Mouse (Mus musculus): ENCODE measurements around the gene Armh4. TPM values are rescaled to one million over a fixed set of nuclear protein-coding genes. Genes with fewer than 3 reads are reported as not detected.
"Not testable (repeated sequence)": the region's sequence is repeated elsewhere in the genome, so short reads cannot be mapped to it uniquely, and the experiment has no call there.

The Armh4 gene
- total RNA-seq (2021), result 10 to 100 TPM; 24.2 to 25.0 TPM
- long read RNA-seq, experiment 1, full-length matches to known transcripts, result 31 of 39 reads
- long read RNA-seq, experiment 1, partial matches to known transcripts, result 1 of 39 reads
- long read RNA-seq, experiment 1, other reads (novel, unspliced or antisense), result 7 of 39 reads
- long read RNA-seq, experiment 2, full-length matches to known transcripts, result 21 of 26 reads
- long read RNA-seq, experiment 2, partial matches to known transcripts, result 1 of 26 reads
- long read RNA-seq, experiment 2, other reads (novel, unspliced or antisense), result 4 of 26 reads

- intact Hi-C loops (cut with DNase I), result no loop called here
These were observed at the start of gene Armh4 for GRCm38 (mm10) chr14:49782715-49783531. Armh4 (minus strand) TSS chr14:49783383.

GRCm38 (mm10) chr14:49829192-49830171, 46.3 kb upstream of the Armh4 start:
- DNase-seq (ENCODE audit: low spot score in 2 of 2), result peak in 1 of 2 experiments; percentile 9
- intact Hi-C loops (cut with DNase I), result no loop called here

More at GRCm38 (mm10) chr14:49782715-49783531, at the start of gene Armh4:
- DNase-seq (ENCODE audit: low spot score in 2 of 2), result peak; percentile 84 to 91

GRCm38 (mm10) chr14:49819721-49820440, 36.7 kb upstream of the Armh4 start:
- intact Hi-C loops (cut with DNase I); DNase-seq (ENCODE audit: low spot score in 2 of 2): not testable (repeated sequence)

- DNase-seq (ENCODE audit: low spot score in 2 of 2); intact Hi-C loops (cut with DNase I): not testable (repeated sequence)
These were observed 35.6 kb upstream of the Armh4 start for GRCm38 (mm10) chr14:49818713-49819208.

- DNase-seq (ENCODE audit: low spot score in 2 of 2); intact Hi-C loops (cut with DNase I): not testable (repeated sequence)
These were observed 29.8 kb upstream of the Armh4 start for GRCm38 (mm10) chr14:49812966-49813365.

- intact Hi-C loops (cut with DNase I); DNase-seq (ENCODE audit: low spot score in 2 of 2): not testable (repeated sequence)
These were observed 21.9 kb upstream of the Armh4 start for GRCm38 (mm10) chr14:49805051-49805450.

GRCm38 (mm10) chr14:49801444-49801843, 18.3 kb upstream of the Armh4 start:
- intact Hi-C loops (cut with DNase I), result no loop called here
- DNase-seq (ENCODE audit: low spot score in 2 of 2), result peak; percentile 32 to 34

- intact Hi-C loops (cut with DNase I), result no loop called here
- DNase-seq (ENCODE audit: low spot score in 2 of 2), result no peak
These were observed 10.8 kb upstream of the Armh4 start for GRCm38 (mm10) chr14:49793948-49794347.

GRCm38 (mm10) chr14:49790542-49790941, 7.4 kb upstream of the Armh4 start:
- intact Hi-C loops (cut with DNase I), result no loop called here
- no peak for DNase-seq (ENCODE audit: low spot score in 2 of 2)

- intact Hi-C loops (cut with DNase I), result loop anchor here (2.0 kb wide), 1 partner anchor 31 kb away; no protein-coding TSS in a partner anchor
- peak; percentile 66 to 72 for DNase-seq (ENCODE audit: low spot score in 2 of 2)
These were observed 2.6 kb upstream of the Armh4 start for GRCm38 (mm10) chr14:49785793-49786192.

GRCm38 (mm10) chr14:49783866-49784265, 683 bp upstream of the Armh4 start:
- no peak for DNase-seq (ENCODE audit: low spot score in 2 of 2)
- intact Hi-C loops (cut with DNase I), result loop anchor here (2.0 kb wide), 1 partner anchor 29 kb away; no protein-coding TSS in a partner anchor

- intact Hi-C loops (cut with DNase I), result no loop called here
- no peak for DNase-seq (ENCODE audit: low spot score in 2 of 2)
These were observed 2.8 kb downstream of the Armh4 start for GRCm38 (mm10) chr14:49780416-49780815.

GRCm38 (mm10) chr14:49777539-49777938, 5.6 kb downstream of the Armh4 start:
- DNase-seq (ENCODE audit: low spot score in 2 of 2); intact Hi-C loops (cut with DNase I): not testable (repeated sequence)

- no peak for DNase-seq (ENCODE audit: low spot score in 2 of 2)
- intact Hi-C loops (cut with DNase I), result no loop called here
These were observed 11.4 kb downstream of the Armh4 start for GRCm38 (mm10) chr14:49771746-49772145.

GRCm38 (mm10) chr14:49766601-49767000, 16.6 kb downstream of the Armh4 start:
- intact Hi-C loops (cut with DNase I), result no loop called here
- DNase-seq (ENCODE audit: low spot score in 2 of 2), result peak in 1 of 2 experiments; percentile 26

- DNase-seq (ENCODE audit: low spot score in 2 of 2), result peak; percentile 32 to 41
- intact Hi-C loops (cut with DNase I), result loop anchor here (2.0 kb wide), 2 partner anchors 29 to 79 kb away; no protein-coding TSS in a partner anchor
These were observed 27.3 kb downstream of the Armh4 start for GRCm38 (mm10) chr14:49755845-49756244.

- intact Hi-C loops (cut with DNase I), result no loop called here
- DNase-seq (ENCODE audit: low spot score in 2 of 2), result no peak
These were observed 30.6 kb downstream of the Armh4 start for GRCm38 (mm10) chr14:49752614-49753013.

- peak in 1 of 2 experiments; percentile 25 for DNase-seq (ENCODE audit: low spot score in 2 of 2)
- intact Hi-C loops (cut with DNase I), result no loop called here
These were observed 37.3 kb downstream of the Armh4 start for GRCm38 (mm10) chr14:49745874-49746273.

Measured in left cerebral cortex, postnatal 14 days (tissue).